ENCODE assay signal across 22 mouse cellular contexts in the genomic region with DNA sequence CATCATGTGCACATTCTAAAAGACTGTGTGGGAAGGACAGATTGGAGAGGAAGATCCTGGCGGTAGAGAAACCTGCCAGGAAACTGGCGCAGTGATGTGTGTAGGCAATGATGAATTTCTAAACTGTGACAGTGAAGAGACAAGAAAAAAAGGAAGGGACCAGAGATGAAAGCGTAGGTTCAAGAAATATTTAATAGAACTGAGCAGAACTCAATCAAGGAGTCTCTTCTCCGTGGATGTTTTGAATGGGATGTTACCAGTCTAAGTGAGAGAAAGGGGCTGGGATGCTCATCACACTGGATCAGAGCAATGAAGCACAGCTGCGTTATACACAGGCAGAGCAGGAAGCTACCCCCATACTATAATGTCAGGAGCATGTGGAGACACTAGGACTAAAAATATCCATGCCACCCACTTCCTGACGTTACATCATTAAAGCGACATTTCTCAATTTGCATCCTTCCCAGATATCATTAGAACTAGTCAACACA.
DNase-seq lines count a peak whose midpoint lies in the region; ATAC-seq lines count a peak whose summit lies in the region.
"Had no signal": no experiment of that assay in that cellular context is flagged by ENCODE, and none has a peak within 500 bp of the region (broad histone marks: within the 10 kb centered on the region; RNA-seq: fewer than 3 reads in every experiment).

No protein-coding gene starts in this region.

- no peaks in the 10 kb centered on the region for H3K36me3 ChIP-seq in hindbrain, embryonic 14.5 days (replicated peaks; ENCODE audit: control insufficient read depth, insufficient read depth)
- H3K36me3 ChIP-seq: embryonic facial prominence, embryonic 10.5 days; hindbrain, embryonic 15.5 days; liver, embryonic 13.5 days had no signal

- ATAC-seq in hindbrain, embryonic 14.5 days (ENCODE audit: low FRiP score): no peak
- ATAC-seq: forebrain, postnatal 0 days; intestine, postnatal 0 days; lung, postnatal 0 days had no signal

- H3K4me3 ChIP-seq in hindbrain, embryonic 14.5 days (replicated peaks; ENCODE audit: low read length): no peak overlapping the region
- H3K4me3 ChIP-seq: embryonic facial prominence, embryonic 10.5 days; hindbrain, embryonic 15.5 days; liver, embryonic 13.5 days; myocyte had no signal

- DNase-seq in layer of hippocampus, adult 11-12 months (ENCODE audit: low spot score): peak; percentile 45
- DNase-seq in layer of hippocampus, adult 9-10 months (ENCODE audit: low spot score): no peak
- DNase-seq in frontal cortex, postnatal 10 days (ENCODE audit: low spot score in 2 of 2): peak; percentile 12 to 19
- DNase-seq in layer of hippocampus, postnatal 25 days (ENCODE audit: extremely low spot score in 1 of 2, low spot score in 1 of 2): peak; percentile 4 to 16
- peak; percentile 46 to 53 for DNase-seq in left cerebral cortex, postnatal 36 days (ENCODE audit: low spot score in 2 of 2)
- DNase-seq in hindbrain, embryonic 14.5 days (ENCODE audit: low spot score): no peak
- DNase-seq in adrenal gland, adult (ENCODE audit: inconsistent age in 2 of 2, low spot score in 1 of 2): no peak
- no peak for DNase-seq in kidney, postnatal 25 days
- DNase-seq: adrenal gland, adult 8-10 months; cerebellum, adult 18-20 months; forebrain, postnatal 0 days; kidney, postnatal 10 days; liver, embryonic 13.5 days; midbrain, embryonic 14.5 days; retina, postnatal 1 day; thymus, postnatal 4 days had no signal

- no peak overlapping the region for H3K9ac ChIP-seq in hindbrain, embryonic 14.5 days
- H3K9ac ChIP-seq: forebrain, postnatal 0 days; hindbrain, embryonic 15.5 days; liver, embryonic 13.5 days had no signal

- peaks cover 15% of the 10 kb centered on the region; the same call in 1 of the 2 replicates for H3K9me3 ChIP-seq in hindbrain, embryonic 14.5 days (ENCODE audit: control insufficient read depth, low read length)
- H3K9me3 ChIP-seq: embryonic facial prominence, embryonic 10.5 days; liver, embryonic 13.5 days had no signal

- H3K4me2 ChIP-seq in hindbrain, embryonic 14.5 days (replicated peaks): no peak overlapping the region
- H3K4me2 ChIP-seq: heart, embryonic 11.5 days; hindbrain, embryonic 15.5 days; liver, embryonic 13.5 days had no signal

- no peak overlapping the region for H3K27ac ChIP-seq in hindbrain, embryonic 14.5 days
- H3K27ac ChIP-seq: embryonic facial prominence, embryonic 10.5 days; hindbrain, embryonic 15.5 days; liver, embryonic 13.5 days had no signal

- H3K4me1 ChIP-seq in hindbrain, embryonic 14.5 days (replicated peaks; ENCODE audit: control insufficient read depth, insufficient read depth, low read length): no peaks in the 10 kb centered on the region
- H3K4me1 ChIP-seq: embryonic facial prominence, embryonic 10.5 days; hindbrain, embryonic 15.5 days; liver, embryonic 13.5 days had no signal

- H3K27me3 ChIP-seq in hindbrain, embryonic 14.5 days (ENCODE audit: control insufficient read depth, insufficient read depth, low read length): no peaks in the 10 kb centered on the region
- H3K27me3 ChIP-seq: hindbrain, embryonic 15.5 days; liver, embryonic 13.5 days had no signal

- 91% methylated on average over 7 of the region's 7 CpGs for WGBS in hindbrain, embryonic 14.5 days

- intact Hi-C loops in left cerebral cortex, postnatal 36 days (cut with DNase I): loop anchor here (5.0 to 10.0 kb wide), 2 partner anchors 59 to 119 kb away; no protein-coding TSS in a partner anchor

Comparison
In these comparisons a context has a peak if more than half of its experiments do, and no peak if none do; other contexts are left out.
1. DNase-seq: peak in layer of hippocampus, adult 11-12 months (single experiment), frontal cortex, postnatal 10 days (2 of 2), layer of hippocampus, postnatal 25 days (2 of 2) and left cerebral cortex, postnatal 36 days (2 of 2); none in layer of hippocampus, adult 9-10 months (single experiment), hindbrain, embryonic 14.5 days (single experiment), adrenal gland, adult (0 of 2) and kidney, postnatal 25 days (0 of 2).